Mouse (Mus musculus) megakaryocyte, adult 5-6 weeks (primary cell): ENCODE measurements at regions not wholly inside any gene's neighbourhood (a gene's known extent, or its start where the extent isn't known, plus 50 kb on each side); places are given as distances from the start of the nearest gene placed in this dataset.

Experiments used
- ATAC-seq: 2 replicates; pipeline ENCODE4 v1.8.0; 2016; ENCODE audit warnings: mild to moderate bottlenecking, inconsistent platforms; ENCODE audit not compliant: poor library complexity, severe bottlenecking

DNA sequence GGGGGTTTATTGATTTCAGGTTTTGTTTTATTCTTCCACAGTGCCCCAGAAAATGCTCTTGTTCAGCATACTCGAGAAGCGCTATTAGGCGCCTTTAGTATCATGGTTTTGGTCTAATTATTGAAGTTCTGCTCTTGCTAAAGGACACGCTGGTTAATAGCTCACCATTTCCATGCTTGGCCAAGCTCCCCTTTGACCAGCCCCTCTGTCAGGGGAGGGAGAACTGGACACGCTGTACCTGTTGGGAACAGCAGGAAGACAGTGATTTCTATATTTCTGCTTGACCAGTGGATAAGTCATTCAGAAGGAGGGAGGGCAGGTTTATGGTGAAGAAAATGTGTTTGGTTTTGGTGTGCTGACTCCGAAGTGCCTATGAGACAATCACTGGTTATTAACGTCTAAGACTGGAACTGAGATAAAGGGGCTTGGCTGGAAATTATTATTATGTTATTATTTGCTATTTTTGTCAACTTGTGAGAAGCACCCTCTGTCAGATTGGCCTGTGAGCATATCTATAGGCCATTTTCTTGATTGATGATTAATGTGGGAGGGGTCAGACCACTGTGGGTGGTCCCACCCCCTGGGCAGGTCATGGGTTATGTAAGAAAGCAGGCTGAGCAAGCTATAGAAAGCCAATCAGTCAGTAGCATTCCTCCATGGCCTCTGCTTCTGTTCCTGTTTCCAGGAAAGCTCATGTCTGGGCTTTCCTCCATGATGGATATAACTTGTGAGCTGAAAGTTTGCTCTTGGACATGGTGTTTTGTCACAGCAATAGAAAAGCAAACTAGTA lies 51.2 kb upstream of the Tanc2 start:
- ATAC-seq, result no peak

DNA sequence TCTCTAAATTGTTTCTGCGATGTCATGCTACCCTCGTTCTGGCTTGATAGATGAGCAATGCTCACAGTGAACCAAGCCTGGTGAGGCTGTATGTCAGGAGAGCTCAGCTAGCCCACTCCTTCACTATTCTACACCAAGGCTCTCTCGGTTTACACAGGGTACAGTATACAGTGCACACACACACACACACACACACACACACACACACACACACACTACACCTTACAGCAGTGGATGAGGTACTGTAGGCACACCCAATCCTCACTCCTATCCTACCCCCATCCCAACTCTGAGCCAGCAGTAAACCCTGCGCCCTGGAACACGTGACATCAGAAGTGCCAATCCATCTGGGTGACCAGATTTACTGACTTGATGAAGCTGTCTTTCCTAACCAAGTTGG lies 57.2 kb upstream of the Tanc2 start:
- ATAC-seq, result no peak

- ATAC-seq, result no peak
Measured at GRCm38 (mm10) chr11:105530711-105531157, 59.1 kb upstream of the Tanc2 start.

GRCm38 (mm10) chr11:105526066-105526465 lies 63.7 kb upstream of the Tanc2 start:
- no peak for ATAC-seq

DNA sequence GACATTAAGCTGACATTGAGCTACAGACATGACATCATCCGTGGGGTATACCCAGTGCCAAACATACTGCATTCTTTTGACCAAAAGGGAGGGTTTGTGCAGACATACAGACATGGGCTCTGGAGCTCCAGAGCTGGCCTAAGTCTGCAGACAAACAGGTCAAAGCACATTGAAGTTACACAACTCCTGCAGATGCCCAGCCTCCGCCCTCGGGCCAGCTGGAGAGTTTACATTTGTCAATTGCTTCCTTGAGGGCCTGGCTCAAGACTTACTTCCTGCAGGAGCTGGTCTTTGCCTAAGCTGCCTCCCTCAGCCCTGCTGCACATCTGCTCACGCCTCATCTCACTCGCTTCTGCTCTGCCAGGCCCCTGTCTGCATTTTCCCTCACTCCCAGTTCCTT lies 64.2 kb upstream of the Tanc2 start:
- peak; percentile 83 for ATAC-seq

DNA sequence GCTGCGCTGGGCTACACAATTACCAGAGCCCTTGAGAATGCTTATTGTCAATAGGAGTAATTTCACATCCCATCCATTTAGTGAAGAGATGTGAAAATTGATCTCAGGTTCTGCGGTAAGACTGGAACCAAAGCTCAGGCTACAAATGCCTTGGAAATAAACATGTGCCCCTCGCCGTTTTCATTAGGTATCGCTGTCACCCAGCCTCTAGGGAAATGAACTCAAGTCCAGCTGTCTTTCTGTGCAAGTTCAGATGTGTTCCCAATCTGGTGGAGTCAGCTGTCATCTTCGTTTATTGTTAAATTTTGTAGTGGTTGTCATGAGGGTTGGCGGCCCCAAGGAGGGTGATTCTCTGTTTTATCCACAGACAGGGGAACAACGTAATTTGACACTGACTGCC lies 65.4 kb upstream of the Tanc2 start:
- no peak for ATAC-seq

- no peak for ATAC-seq
Measured at GRCm38 (mm10) chr11:105523765-105524164, 66.0 kb upstream of the Tanc2 start.

DNA sequence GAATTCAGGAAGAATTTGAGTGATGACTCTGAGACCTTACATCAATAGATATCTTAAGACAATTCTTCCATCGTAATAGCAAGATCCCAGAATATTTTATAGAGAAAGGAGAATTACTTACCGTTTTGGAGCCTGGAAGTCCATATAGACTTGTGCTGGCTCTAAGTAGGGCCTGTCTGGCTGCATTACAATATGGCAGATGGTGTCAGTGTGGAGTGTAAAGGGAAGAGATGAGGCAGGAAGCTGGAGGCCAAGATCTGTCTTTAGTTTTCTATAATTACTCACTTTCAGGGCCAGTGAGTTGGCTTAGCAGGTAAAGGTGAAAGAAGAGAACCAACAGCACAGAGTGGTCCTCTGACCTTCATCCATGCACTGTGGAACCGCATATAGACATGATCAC lies 63.9 kb upstream of the March10 start:
- ATAC-seq, result no peak

DNA sequence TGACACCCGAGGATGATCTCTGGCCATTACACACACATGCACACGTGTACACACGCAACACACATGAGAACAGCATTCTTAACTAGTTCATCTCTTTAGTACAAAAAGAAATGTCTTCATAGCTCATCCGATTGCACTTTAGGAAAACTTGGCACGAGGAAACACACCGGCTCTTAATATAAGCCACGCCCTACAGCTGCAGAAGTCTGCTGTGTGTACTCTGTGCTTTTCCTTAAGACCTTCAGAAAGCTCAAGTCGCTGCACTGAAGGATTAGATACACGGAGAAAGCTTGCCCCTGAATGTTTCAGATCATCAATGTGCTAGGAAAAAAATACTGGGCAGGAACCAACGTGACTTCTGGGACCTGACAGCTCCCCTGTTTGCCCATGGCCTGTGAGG lies 56.7 kb upstream of the March10 start:
- ATAC-seq, result no peak

DNA sequence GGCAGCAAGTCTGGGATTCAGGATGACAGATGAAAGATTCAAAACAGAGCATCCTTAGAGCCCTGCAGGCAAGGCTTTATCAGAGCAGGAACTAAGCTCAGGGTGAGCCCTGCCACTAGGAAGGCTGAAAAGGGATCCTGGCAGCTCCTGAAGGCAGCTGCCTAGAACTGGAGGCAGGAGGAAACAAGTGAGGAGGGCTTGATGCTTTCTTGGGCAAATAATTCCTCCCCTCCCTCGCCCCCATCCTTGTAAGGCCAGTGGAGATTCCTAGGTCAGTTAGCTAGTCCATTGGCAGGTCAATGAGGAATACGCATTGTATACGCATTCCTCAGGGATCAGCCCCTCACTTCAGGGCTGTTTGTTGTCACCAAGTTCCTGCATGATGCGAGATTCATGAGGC lies 54.1 kb upstream of the March10 start:
- no peak for ATAC-seq

DNA sequence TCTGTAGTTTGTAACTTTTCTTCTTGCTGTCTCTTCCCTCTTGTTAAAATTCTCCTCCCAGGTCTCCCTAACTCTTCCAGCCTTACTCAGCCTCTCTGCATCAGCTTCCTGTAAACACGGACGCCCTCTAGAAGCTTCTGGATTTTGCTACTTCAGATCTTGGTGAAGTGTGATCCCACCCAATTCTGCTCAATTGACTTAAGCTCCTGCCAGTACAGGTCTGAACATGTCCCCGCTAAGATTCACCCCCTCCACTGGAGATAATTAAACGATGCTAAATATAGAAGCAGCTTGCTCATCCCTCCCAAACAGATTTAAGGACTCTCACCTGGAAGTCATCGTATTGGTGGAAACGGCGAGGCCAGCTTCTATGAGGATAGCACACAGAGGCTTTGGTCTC lies 53.5 kb upstream of the March10 start:
- no peak for ATAC-seq

- ATAC-seq, result no peak
Measured at GRCm38 (mm10) chr11:105508660-105509038, 52.1 kb upstream of the March10 start.

- no peak for ATAC-seq
Measured at GRCm38 (mm10) chr11:105507972-105508659, 51.6 kb upstream of the March10 start.

DNA sequence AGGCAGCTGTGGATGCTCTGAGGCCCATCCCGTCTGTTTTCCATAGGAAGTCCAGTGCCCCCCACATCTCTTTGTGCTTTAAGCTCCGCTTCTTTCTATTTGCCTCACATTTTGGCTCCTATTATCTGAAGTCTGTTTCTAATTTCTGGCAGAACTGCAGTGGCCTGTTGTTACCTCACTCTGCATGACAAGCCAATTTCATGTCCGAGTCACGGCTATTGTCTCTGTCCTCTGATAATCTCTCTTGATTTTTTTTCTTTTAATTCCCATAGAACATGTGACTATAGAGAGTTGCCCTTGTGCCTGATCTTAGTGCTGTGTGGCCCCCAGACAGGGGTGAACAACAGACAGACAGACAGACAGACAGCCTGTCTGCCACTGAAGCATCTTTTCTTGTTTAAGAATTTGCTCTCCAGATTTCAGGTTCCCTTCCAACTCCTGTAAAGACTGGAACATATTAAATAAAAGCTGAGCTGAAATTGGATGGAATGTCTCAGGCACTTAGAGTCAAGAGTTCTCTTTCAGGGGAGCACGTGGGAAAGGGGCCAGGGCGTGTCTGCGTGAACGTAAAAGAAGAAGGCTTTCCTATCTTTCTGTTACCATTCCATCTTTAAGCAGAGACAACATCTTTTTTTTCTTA lies 50.9 kb upstream of the March10 start:
- ATAC-seq, result no peak
